Mouse (Mus musculus): ENCODE measurements around the gene Nmrk2.

DNA sequence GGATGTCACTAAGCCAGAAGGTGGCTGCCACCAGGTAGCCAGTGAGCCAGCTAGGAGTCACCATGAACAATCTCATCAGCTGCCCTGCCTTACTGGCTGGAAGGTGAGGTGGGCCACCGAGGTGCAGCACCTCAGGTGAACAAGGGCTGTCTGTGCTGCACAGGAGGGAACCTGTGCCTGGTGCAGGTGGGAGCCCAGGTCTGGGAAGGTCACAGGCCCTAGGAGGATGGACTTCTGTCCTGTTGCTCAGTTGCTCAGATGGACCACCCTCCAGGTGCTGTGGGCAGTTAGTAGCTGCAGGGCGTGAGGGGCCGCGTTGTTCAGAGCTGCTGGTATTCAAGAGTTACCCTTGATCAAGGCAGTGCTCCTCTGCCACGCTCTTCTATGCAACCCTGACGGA is 15.0 kb upstream of the Nmrk2 start:
- TF ChIP-seq CTCF (conservative IDR thresholded peaks at IDR 0.05; ENCODE audit: insufficient read depth, insufficient read length, low read depth, low read length) = no peak
- TF ChIP-seq POLR2A (IDR thresholded peaks at IDR 0.05; ENCODE audit: low read depth, low read length) = no peak
